Comparison of ENCODE assay signal across 25 mouse cellular contexts in genomic region chr16:9886155-9886554, GRCm38 (mm10).
"Had no signal": no experiment of that assay in that cellular context is flagged by ENCODE, and none has a peak within 500 bp of the region (broad histone marks: within the 10 kb centered on the region; RNA-seq: fewer than 3 reads in every experiment).

No protein-coding gene starts in this region.

- ATAC-seq: hindbrain, embryonic 16.5 days; inflammation-experienced regulatory T-cells, adult 6 months; intestine, embryonic 15.5 days; intestine, postnatal 0 days; liver, postnatal 0 days had no signal

- H3K4me2 ChIP-seq: heart, embryonic 12.5 days; hindbrain, embryonic 12.5 days; hindbrain, embryonic 14.5 days; intestine, embryonic 15.5 days; liver, embryonic 11.5 days; liver, embryonic 13.5 days; liver, embryonic 15.5 days had no signal

- H3K27me3 ChIP-seq: heart, embryonic 12.5 days; hindbrain, embryonic 12.5 days; intestine, embryonic 15.5 days; liver, embryonic 13.5 days; liver, embryonic 15.5 days had no signal

- DNase-seq: gastrocnemius, postnatal 14 days; gastrocnemius, postnatal 36 days; heart, adult 18-20 months; heart, postnatal 10 days; heart, postnatal 4 days; kidney, adult 18-20 months; kidney, adult 8-10 months; kidney, postnatal 10 days; kidney, postnatal 25 days; kidney, postnatal 4 days; layer of hippocampus, adult 9-11 months; liver; liver, embryonic 13.5 days; liver, postnatal 0 days had no signal

- H3K9me3 ChIP-seq: heart, embryonic 10.5 days; hindbrain, embryonic 10.5 days; hindbrain, embryonic 12.5 days; intestine, embryonic 15.5 days; liver, embryonic 13.5 days; liver, embryonic 15.5 days had no signal

- H3K36me3 ChIP-seq: heart, embryonic 10.5 days; heart, embryonic 12.5 days; hindbrain, embryonic 10.5 days; hindbrain, embryonic 12.5 days; intestine, embryonic 15.5 days; liver, embryonic 13.5 days; liver, embryonic 15.5 days had no signal

- H3K27ac ChIP-seq: heart, embryonic 10.5 days; hindbrain, embryonic 10.5 days; hindbrain, embryonic 12.5 days; hindbrain, embryonic 14.5 days; intestine, embryonic 15.5 days; liver, embryonic 13.5 days; liver, embryonic 15.5 days had no signal

- H3K4me3 ChIP-seq: heart, embryonic 10.5 days; heart, embryonic 12.5 days; hindbrain, embryonic 10.5 days; hindbrain, embryonic 12.5 days; intestine, embryonic 15.5 days; liver, embryonic 13.5 days; liver, embryonic 15.5 days had no signal

- H3K9ac ChIP-seq: heart, embryonic 12.5 days; hindbrain, embryonic 12.5 days; hindbrain, embryonic 14.5 days; intestine, embryonic 15.5 days; liver, embryonic 13.5 days; liver, embryonic 15.5 days; liver, postnatal 0 days had no signal

- H3K4me1 ChIP-seq: heart, embryonic 10.5 days; heart, embryonic 12.5 days; hindbrain, embryonic 10.5 days; hindbrain, embryonic 12.5 days; intestine, embryonic 15.5 days; liver, embryonic 13.5 days; liver, embryonic 15.5 days had no signal
